Mouse (Mus musculus): ENCODE results near the gene Senp7. TPM values are rescaled to one million over a fixed set of nuclear protein-coding genes. Genes with fewer than 3 reads are reported as not detected.
"Not testable (repeated sequence)": the region's sequence is repeated elsewhere in the genome, so short reads cannot be mapped to it uniquely, and the experiment has no call there.

Gene Senp7
- total RNA-seq, 2 experiments from 2014 or later = 13.5 to 13.7 TPM

- DNase-seq = no peak
- intact Hi-C loops (cut with DNase I; ENCODE audit: low total_unique reads) = no loop called here
These were observed 69.4 kb downstream of the Senp7 start for GRCm38 (mm10) chr16:56117327-56118180.

GRCm38 (mm10) chr16:56122517-56122916 lies 74.4 kb downstream of the Senp7 start:
- intact Hi-C loops (cut with DNase I; ENCODE audit: low total_unique reads) = no loop called here
- DNase-seq = no peak

- DNase-seq = no peak
- intact Hi-C loops (cut with DNase I; ENCODE audit: low total_unique reads) = no loop called here
These were observed 75.9 kb downstream of the Senp7 start for GRCm38 (mm10) chr16:56124045-56124444.

- no peak for DNase-seq
- intact Hi-C loops (cut with DNase I; ENCODE audit: low total_unique reads) = no loop called here
These were observed 83.5 kb downstream of the Senp7 start for GRCm38 (mm10) chr16:56131666-56132065.

GRCm38 (mm10) chr16:56134149-56134548 lies 86.0 kb downstream of the Senp7 start:
- intact Hi-C loops (cut with DNase I; ENCODE audit: low total_unique reads) = no loop called here
- no peak for DNase-seq

- intact Hi-C loops (cut with DNase I; ENCODE audit: low total_unique reads); DNase-seq: not testable (repeated sequence)
These were observed 89.5 kb downstream of the Senp7 start for GRCm38 (mm10) chr16:56137672-56138071.

- intact Hi-C loops (cut with DNase I; ENCODE audit: low total_unique reads) = no loop called here
These were observed 91.8 kb downstream of the Senp7 start for GRCm38 (mm10) chr16:56139921-56140320.

GRCm38 (mm10) chr16:56144876-56145555 lies 96.9 kb downstream of the Senp7 start:
- no peak for DNase-seq

More at GRCm38 (mm10) chr16:56139921-56140320, 91.8 kb downstream of the Senp7 start:
- no peak for DNase-seq

GRCm38 (mm10) chr16:56147679-56148078 lies 99.5 kb downstream of the Senp7 start:
- intact Hi-C loops (cut with DNase I; ENCODE audit: low total_unique reads) = no loop called here
- no peak for DNase-seq

More at GRCm38 (mm10) chr16:56144876-56145555, 96.9 kb downstream of the Senp7 start:
- intact Hi-C loops (cut with DNase I; ENCODE audit: low total_unique reads) = no loop called here

- no peak for DNase-seq
- intact Hi-C loops (cut with DNase I; ENCODE audit: low total_unique reads) = no loop called here
These were observed 115.3 kb downstream of the Senp7 start for GRCm38 (mm10) chr16:56163466-56163865.

GRCm38 (mm10) chr16:56170247-56170646 lies 122.1 kb downstream of the Senp7 start:
- intact Hi-C loops (cut with DNase I; ENCODE audit: low total_unique reads) = no loop called here
- DNase-seq = no peak

- intact Hi-C loops (cut with DNase I; ENCODE audit: low total_unique reads) = no loop called here
- DNase-seq = peak; percentile 28
These were observed 127.9 kb downstream of the Senp7 start for GRCm38 (mm10) chr16:56175867-56176581.

- DNase-seq = no peak
- intact Hi-C loops (cut with DNase I; ENCODE audit: low total_unique reads) = no loop called here
These were observed 138.7 kb downstream of the Senp7 start for GRCm38 (mm10) chr16:56186863-56187262.

GRCm38 (mm10) chr16:56188198-56188597 lies 140.1 kb downstream of the Senp7 start:
- DNase-seq = no peak
- intact Hi-C loops (cut with DNase I; ENCODE audit: low total_unique reads) = no loop called here

- intact Hi-C loops (cut with DNase I; ENCODE audit: low total_unique reads) = no loop called here
- DNase-seq = no peak
These were observed 155.9 kb downstream of the Senp7 start, which contains the start of gene Impg2 for GRCm38 (mm10) chr16:56204051-56204450. Gene Impg2, plus strand, starts transcription at chr16:56204313.

GRCm38 (mm10) chr16:56212740-56213139 lies 164.6 kb downstream of the Senp7 start:
- intact Hi-C loops (cut with DNase I; ENCODE audit: low total_unique reads) = no loop called here
- no peak for DNase-seq

- intact Hi-C loops (cut with DNase I; ENCODE audit: low total_unique reads) = no loop called here
- no peak for DNase-seq
These were observed 179.5 kb downstream of the Senp7 start for GRCm38 (mm10) chr16:56227686-56228085.

GRCm38 (mm10) chr16:56229455-56229854 lies 181.3 kb downstream of the Senp7 start:
- intact Hi-C loops (cut with DNase I; ENCODE audit: low total_unique reads) = no loop called here
- DNase-seq = no peak

- peak; percentile 6 for DNase-seq
These were observed 183.2 kb downstream of the Senp7 start for GRCm38 (mm10) chr16:56231300-56231699.

GRCm38 (mm10) chr16:56232736-56233135 lies 184.6 kb downstream of the Senp7 start:
- intact Hi-C loops (cut with DNase I; ENCODE audit: low total_unique reads) = no loop called here
- peak; percentile 59 for DNase-seq

More at GRCm38 (mm10) chr16:56231300-56231699, 183.2 kb downstream of the Senp7 start:
- intact Hi-C loops (cut with DNase I; ENCODE audit: low total_unique reads) = no loop called here

Measured in gastrocnemius, postnatal 14 days (tissue).